7 mouse cellular contexts compared by ENCODE assay signal in genomic region chr12:54162637-54163131, GRCm38 (mm10). TPM values are rescaled to one million over a fixed set of nuclear protein-coding genes. Genes with fewer than 3 reads are reported as not detected.
DNase-seq lines count a peak whose midpoint lies in the region; ATAC-seq and TF ChIP-seq lines count a peak whose summit lies in the region.

No protein-coding gene starts in this region.

- H3K9me3 ChIP-seq in forebrain, postnatal 0 days (ENCODE audit: low read length), result no peaks in the 10 kb centered on the region
- H3K9me3 ChIP-seq in intestine, embryonic 14.5 days (ENCODE audit: control insufficient read depth, low read length), result no peaks in the 10 kb centered on the region
- H3K9me3 ChIP-seq in liver, embryonic 16.5 days (replicated peaks; ENCODE audit: control insufficient read depth, low read length), result no peaks in the 10 kb centered on the region
- H3K9me3 ChIP-seq in neural tube, embryonic 12.5 days, result no peaks in the 10 kb centered on the region

- TF ChIP-seq POLR2A in bone marrow, adult 2 months (IDR thresholded peaks at IDR 0.05; ENCODE audit: borderline replicate concordance, control insufficient read depth, low read depth, low read length), result peak; percentile 41; the same call in 1 of the 2 replicates

- peak overlapping the region; percentile 42 for H3K4me3 ChIP-seq in bone marrow, adult 2 months (replicated peaks; ENCODE audit: control insufficient read depth, low read depth, low read length)
- H3K4me3 ChIP-seq in forebrain, postnatal 0 days (ENCODE audit: low read depth, low read length), result peak overlapping the region; percentile 23
- H3K4me3 ChIP-seq in intestine, embryonic 14.5 days (ENCODE audit: low read depth, low read length), result peak overlapping the region; percentile 23
- H3K4me3 ChIP-seq in liver, embryonic 16.5 days (ENCODE audit: low read depth, low read length), result peak overlapping the region; percentile 42
- H3K4me3 ChIP-seq in neural tube, embryonic 12.5 days, result peak overlapping the region; percentile 3; the same call in 1 of the 2 replicates

- TF ChIP-seq CTCF in bone marrow, adult 2 months (IDR thresholded peaks at IDR 0.05; ENCODE audit: control insufficient read depth, insufficient read depth, low read length), result no peak
- TF ChIP-seq CTCF in forebrain, postnatal 0 days (IDR thresholded peaks at IDR 0.05; ENCODE audit: low read depth), result no peak

- H3K36me3 ChIP-seq in forebrain, postnatal 0 days (ENCODE audit: insufficient read depth), result no peaks in the 10 kb centered on the region
- H3K36me3 ChIP-seq in intestine, embryonic 14.5 days (ENCODE audit: control insufficient read depth, insufficient read depth, low read length), result no peaks in the 10 kb centered on the region
- H3K36me3 ChIP-seq in liver, embryonic 16.5 days (ENCODE audit: control insufficient read depth, insufficient read depth), result no peaks in the 10 kb centered on the region
- no peaks in the 10 kb centered on the region for H3K36me3 ChIP-seq in neural tube, embryonic 12.5 days

- intact Hi-C loops in left cerebral cortex, postnatal 36 days (cut with DNase I), result no loop called here

- ATAC-seq in forebrain, postnatal 0 days, result peak; percentile 38; the same call in 1 of the 2 replicates
- peak; percentile 89 for ATAC-seq in intestine, embryonic 14.5 days (replicated peaks; ENCODE audit: low FRiP score, low TSS enrichment, low read depth)
- ATAC-seq in liver, embryonic 16.5 days (ENCODE audit: low read depth), result peak; percentile 92
- no peak for ATAC-seq in neural tube, embryonic 12.5 days (ENCODE audit: low FRiP score, low read depth)

- H3K9ac ChIP-seq in forebrain, postnatal 0 days, result no peak overlapping the region
- peak overlapping the region; percentile 42 for H3K9ac ChIP-seq in intestine, embryonic 14.5 days (ENCODE audit: low read length)
- peak overlapping the region; percentile 62 for H3K9ac ChIP-seq in liver, embryonic 16.5 days (ENCODE audit: low read depth, low read length)
- no peak overlapping the region for H3K9ac ChIP-seq in neural tube, embryonic 12.5 days

- H3K4me1 ChIP-seq in bone marrow, adult 2 months (ENCODE audit: control insufficient read depth, insufficient read depth, low read length), result peaks cover 1% of the 10 kb centered on the region; the same call in 1 of the 2 replicates
- H3K4me1 ChIP-seq in forebrain, postnatal 0 days (ENCODE audit: insufficient read depth), result peaks cover 7% of the 10 kb centered on the region; the same call in 1 of the 2 replicates
- H3K4me1 ChIP-seq in intestine, embryonic 14.5 days (replicated peaks; ENCODE audit: control insufficient read depth, insufficient read depth, low read length), result peaks cover 13% of the 10 kb centered on the region
- peaks cover 51% of the 10 kb centered on the region for H3K4me1 ChIP-seq in liver, embryonic 16.5 days (ENCODE audit: control insufficient read depth, low read depth, low read length)
- peaks cover 14% of the 10 kb centered on the region for H3K4me1 ChIP-seq in neural tube, embryonic 12.5 days

- H3K27me3 ChIP-seq in forebrain, postnatal 0 days (ENCODE audit: insufficient read depth, low read length), result peaks cover 3% of the 10 kb centered on the region; the same call in 1 of the 2 replicates
- H3K27me3 ChIP-seq in intestine, embryonic 14.5 days (replicated peaks; ENCODE audit: control insufficient read depth, insufficient read depth, low read length), result 0 out of 2 replicates have a peak, but pooled peaks cover 3% of the 10 kb centered on the region
- no peaks in the 10 kb centered on the region for H3K27me3 ChIP-seq in liver, embryonic 16.5 days (ENCODE audit: control insufficient read depth, insufficient read depth, low read depth, low read length)
- peaks cover 11% of the 10 kb centered on the region for H3K27me3 ChIP-seq in neural tube, embryonic 12.5 days (replicated peaks)

- DNase-seq in MEL-GATA-1-ER (ENCODE audit: extremely low read depth, low read depth), result peak; percentile 98
- peak; percentile 53 for DNase-seq in forebrain, postnatal 0 days
- peak; percentile 89 for DNase-seq in intestine, embryonic 14.5 days (ENCODE audit: low spot score)
- no peak for DNase-seq in left cerebral cortex, postnatal 36 days (ENCODE audit: low spot score in 2 of 2)

- WGBS in bone marrow, adult 2 months, result under 1% methylated on average over 16 of the region's 16 CpGs
- under 1% methylated on average over 16 of the region's 16 CpGs for WGBS in forebrain, postnatal 0 days
- under 1% methylated on average over 16 of the region's 16 CpGs for WGBS in intestine, embryonic 14.5 days
- 0% methylated on average over 16 of the region's 16 CpGs for WGBS in liver, embryonic 16.5 days (ENCODE audit: insufficient replicate concordance)
- WGBS in neural tube, embryonic 12.5 days, result 1% methylated on average over 16 of the region's 16 CpGs

- peak overlapping the region; percentile 46 for H3K4me2 ChIP-seq in forebrain, postnatal 0 days (ENCODE audit: low read depth)
- peak overlapping the region; percentile 59 for H3K4me2 ChIP-seq in intestine, embryonic 14.5 days (ENCODE audit: low read length)
- H3K4me2 ChIP-seq in liver, embryonic 16.5 days (ENCODE audit: low read depth, low read length), result peak overlapping the region; percentile 77
- H3K4me2 ChIP-seq in neural tube, embryonic 12.5 days (replicated peaks), result peak overlapping the region; percentile 53

- H3K27ac ChIP-seq in bone marrow, adult 2 months (ENCODE audit: control insufficient read depth, insufficient read depth, low read depth, low read length, poor library complexity), result peak overlapping the region; percentile 29
- no peak overlapping the region for H3K27ac ChIP-seq in forebrain, postnatal 0 days (ENCODE audit: low read depth, low read length)
- H3K27ac ChIP-seq in intestine, embryonic 14.5 days (ENCODE audit: low read depth), result peak overlapping the region; percentile 72
- peak overlapping the region; percentile 94 for H3K27ac ChIP-seq in liver, embryonic 16.5 days (ENCODE audit: low read length)
- H3K27ac ChIP-seq in neural tube, embryonic 12.5 days, result no peak overlapping the region

RNA-seq across cellular contexts. Expression of gene Egln3, which starts 41.0 kb away (rescaled TPM):
- 0.72 and 1.9 TPM in 2 replicates for polyA plus RNA-seq in bone marrow, adult 2 months (2011; ENCODE audit: insufficient read depth, insufficient read length, low replicate concordance, missing spikeins)
- 8.6 and 11.8 TPM in 2 replicates for total RNA-seq in forebrain, postnatal 0 days (2014; rRNA removed)
- polyA plus RNA-seq in forebrain, postnatal 0 days (2015; fragmentation: Nextera tagmentation; extraction: Ambion mirVana), result 5.2 and 5.6 TPM in 2 replicates
- 44.9 and 48.1 TPM in 2 replicates for polyA plus RNA-seq in intestine, embryonic 14.5 days (2014; fragmentation: Nextera tagmentation; extraction: Ambion mirVana)
- 3.7 and 5.0 TPM in 2 replicates for polyA plus RNA-seq in liver, embryonic 16.5 days (2015; fragmentation: Nextera tagmentation; extraction: Ambion mirVana)
- polyA plus RNA-seq in neural tube, embryonic 12.5 days (2016; fragmentation: Nextera tagmentation; extraction: Ambion mirVana), result 3.8 and 4.5 TPM in 2 replicates
- 1 to 10 TPM; 9.1 to 9.9 TPM for total RNA-seq in left cerebral cortex, postnatal 36 days (2021)

Comparison
In these comparisons a context has a peak if more than half of its experiments do, and no peak if none do; other contexts are left out.
1. DNase-seq: peak in MEL-GATA-1-ER (single experiment), forebrain, postnatal 0 days (single experiment) and intestine, embryonic 14.5 days (single experiment); none in left cerebral cortex, postnatal 36 days (0 of 2).
2. H3K27ac ChIP-seq: peak in bone marrow, adult 2 months (single experiment), intestine, embryonic 14.5 days (single experiment) and liver, embryonic 16.5 days (single experiment); none in forebrain, postnatal 0 days (single experiment) and neural tube, embryonic 12.5 days (single experiment).
3. H3K9ac ChIP-seq: peak in intestine, embryonic 14.5 days (single experiment) and liver, embryonic 16.5 days (single experiment); none in forebrain, postnatal 0 days (single experiment) and neural tube, embryonic 12.5 days (single experiment).
4. Peak in every context shown above with its lines, with median percentiles within 50 percentile points of each other: H3K4me3 ChIP-seq and H3K4me2 ChIP-seq.